Mouse (Mus musculus) E14TG2a.4 (cell line): Measurements from ENCODE around the gene Gm5136.

Source experiments
- CTCF ChIP-seq: conservative IDR thresholded peaks from 2 replicates; pipeline ENCODE4 v1.5.1; 2014; ENCODE audit warnings: low read length
- NANOG ChIP-seq: IDR thresholded peaks from 2 replicates; pipeline ENCODE4 v1.6.1; 2014; ENCODE audit warnings: borderline replicate concordance, low read length, mixed read lengths
- POU5F1 ChIP-seq: IDR thresholded peaks from 2 replicates; pipeline ENCODE4 v1.6.1; 2014; ENCODE audit warnings: low read length, borderline replicate concordance

GRCm38 (mm10) chr10:108743759-108744158 is 43.8 kb upstream of the Gm5136 start:
- TF ChIP-seq CTCF = no peak
- TF ChIP-seq POU5F1 = no peak
- no peak for TF ChIP-seq NANOG
